In genomic region chr17:6958881-6959280, GRCm38 (mm10) we compare ENCODE assay signal across 3 mouse cellular contexts. TPM values are rescaled to one million over a fixed set of nuclear protein-coding genes. Genes with fewer than 3 reads are reported as not detected.
"Had no signal": no experiment of that assay in that cellular context is flagged by ENCODE, and none has a peak within 500 bp of the region (broad histone marks: within the 10 kb centered on the region; RNA-seq: fewer than 3 reads in every experiment).

No protein-coding gene starts in this region.

RNA-seq across cellular contexts. Expression of gene Gm49721, which starts 19.8 kb away (rescaled TPM):
- total RNA-seq: monocyte, adult 5-6 weeks had no signal
- polyA plus RNA-seq: liver, embryonic 15.5 days; neural tube, embryonic 14.5 days had no signal
